Mouse (Mus musculus) NIH3T3 (cell line): Measurements from ENCODE around the gene Sprr2d.

Experiments
- DNase-seq: peaks from one replicate; pipeline ENCODE4 v3.0.0-alpha.2; 2012; ENCODE audit warnings: low read depth

The Sprr2d gene

DNA sequence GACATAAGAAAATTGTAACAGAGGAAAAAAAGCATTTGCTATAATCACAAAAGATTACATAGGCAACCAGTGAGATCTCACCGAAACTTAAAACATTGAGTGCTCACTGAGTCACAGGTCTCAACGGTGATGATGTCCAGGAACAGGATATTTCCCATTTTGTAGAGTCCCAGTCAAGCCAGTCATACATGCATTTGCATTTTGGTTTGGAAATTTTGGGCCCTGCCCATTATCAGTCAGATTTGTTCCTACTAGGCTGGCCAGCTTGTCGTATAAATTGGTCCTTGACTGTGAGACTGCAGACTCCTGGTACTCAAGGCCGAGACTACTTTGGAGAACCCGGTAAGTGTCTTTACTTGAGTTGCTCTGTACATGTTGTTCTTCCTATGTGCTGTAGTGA lies at the start of gene Sprr2d:
TSS of gene Sprr2d (plus strand) at position 301 of the 400 bp plus-strand sequence.
- no peak for DNase-seq

GRCm38 (mm10) chr3:92307406-92307805 lies 31.5 kb upstream of the Sprr2d start:
- DNase-seq, result no peak

GRCm38 (mm10) chr3:92316320-92316719 lies 22.6 kb upstream of the Sprr2d start, which contains the start of gene Sprr2b:
TSS of gene Sprr2b (plus strand) at chr3:92316620.
- no peak for DNase-seq

DNA sequence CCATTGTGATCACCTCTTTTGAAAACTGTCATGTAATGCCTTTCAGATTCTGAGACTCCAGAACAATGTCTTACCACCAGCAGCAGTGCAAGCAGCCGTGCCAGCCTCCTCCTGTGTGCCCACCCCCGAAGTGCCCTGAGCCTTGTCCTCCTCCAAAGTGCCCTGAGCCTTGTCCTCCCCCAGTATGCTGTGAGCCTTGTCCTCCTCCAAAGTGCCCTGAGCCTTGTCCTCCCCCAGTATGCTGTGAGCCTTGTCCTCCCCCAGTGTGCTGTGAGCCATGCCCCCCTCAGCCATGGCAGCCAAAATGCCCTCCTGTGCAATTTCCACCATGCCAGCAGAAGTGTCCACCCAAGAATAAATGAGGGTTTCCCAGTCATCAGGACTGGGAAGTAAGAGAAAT lies 21.6 kb upstream of the Sprr2d start:
- no peak for DNase-seq

DNA sequence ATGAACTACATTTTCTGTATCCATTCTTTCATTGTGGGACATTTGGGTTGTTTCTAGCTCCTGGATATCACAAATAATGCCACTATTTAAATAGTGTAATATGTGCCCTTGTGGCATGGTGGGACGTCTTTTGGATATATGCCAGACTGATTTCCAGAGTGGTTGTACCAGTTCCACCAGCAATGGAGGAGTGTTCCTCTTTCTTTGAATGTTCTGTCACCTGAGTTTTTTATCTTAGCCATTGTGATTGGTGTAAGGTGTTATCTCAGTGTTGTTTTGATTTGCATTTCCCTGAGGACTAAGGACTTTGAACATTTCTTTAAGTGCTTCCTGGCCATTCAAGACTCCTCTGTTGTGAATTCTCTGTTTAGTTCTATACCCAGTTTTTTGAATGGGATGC lies 2.7 kb upstream of the Sprr2d start:
- no peak for DNase-seq

DNA sequence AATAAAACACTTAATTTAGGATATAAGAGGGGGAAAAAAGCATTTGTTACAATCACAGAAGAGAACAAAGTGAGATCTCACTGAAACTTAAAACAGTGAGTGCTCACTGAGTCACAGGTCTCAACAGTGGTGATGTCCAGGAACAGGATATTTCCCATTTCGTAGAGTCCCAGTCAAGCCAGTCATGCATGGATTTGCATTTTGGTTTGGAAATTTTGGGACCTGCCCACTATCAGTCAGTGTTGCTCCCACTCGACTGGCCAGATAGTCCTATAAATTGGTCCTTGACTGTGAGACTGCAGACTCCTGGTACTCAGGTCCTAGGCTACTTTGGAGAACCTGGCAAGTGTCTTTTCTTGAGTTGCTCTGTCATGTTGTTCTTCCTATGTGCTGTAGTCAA lies 12.9 kb downstream of the Sprr2d start, which contains the start of gene Sprr2e:
TSS of gene Sprr2e (plus strand) at position 301 of the 400 bp plus-strand sequence.
- DNase-seq, result no peak

DNA sequence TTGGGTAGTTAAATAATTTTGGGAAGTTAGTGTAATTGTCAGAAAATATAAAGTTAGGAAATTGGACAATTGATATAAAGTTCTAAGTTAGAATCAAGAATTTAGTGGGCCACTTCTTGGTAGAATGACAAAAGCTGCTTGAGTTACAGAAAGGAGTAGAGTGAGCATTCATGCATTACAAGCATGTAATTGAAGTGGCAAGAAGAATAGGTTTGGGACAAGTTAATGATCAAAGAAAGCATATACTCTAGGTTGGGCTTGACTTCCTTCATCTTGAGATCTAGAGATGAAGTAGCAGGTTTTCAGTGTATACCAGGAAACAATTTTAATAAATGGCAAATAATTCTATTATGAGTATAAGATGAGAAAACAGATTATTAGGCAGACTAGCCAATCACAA lies 22.7 kb downstream of the Sprr2d start:
- DNase-seq, result no peak

GRCm38 (mm10) chr3:92364887-92365286 lies 25.9 kb downstream of the Sprr2d start, which contains the start of gene Sprr2f:
TSS of gene Sprr2f (plus strand) at chr3:92365187.
- no peak for DNase-seq

DNA sequence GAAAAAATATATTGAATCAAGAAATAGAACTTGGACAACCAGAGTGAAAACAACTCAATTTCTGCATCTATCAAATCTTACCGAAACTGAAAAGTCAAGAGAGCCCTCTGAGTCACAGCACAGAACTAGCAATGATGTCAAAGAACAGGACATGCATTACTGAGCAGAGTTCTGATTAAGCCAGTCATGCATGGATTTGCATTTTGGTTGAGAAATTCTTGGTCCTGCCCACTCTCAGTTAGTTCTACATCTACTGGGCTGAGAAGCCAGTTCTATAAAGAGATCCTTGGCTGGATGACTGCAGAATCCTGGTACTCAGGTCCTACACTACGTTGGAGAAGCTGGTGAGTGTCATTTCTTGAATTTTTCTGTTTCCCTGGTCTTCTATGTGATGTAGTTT lies 34.7 kb downstream of the Sprr2d start:
- no peak for DNase-seq

DNA sequence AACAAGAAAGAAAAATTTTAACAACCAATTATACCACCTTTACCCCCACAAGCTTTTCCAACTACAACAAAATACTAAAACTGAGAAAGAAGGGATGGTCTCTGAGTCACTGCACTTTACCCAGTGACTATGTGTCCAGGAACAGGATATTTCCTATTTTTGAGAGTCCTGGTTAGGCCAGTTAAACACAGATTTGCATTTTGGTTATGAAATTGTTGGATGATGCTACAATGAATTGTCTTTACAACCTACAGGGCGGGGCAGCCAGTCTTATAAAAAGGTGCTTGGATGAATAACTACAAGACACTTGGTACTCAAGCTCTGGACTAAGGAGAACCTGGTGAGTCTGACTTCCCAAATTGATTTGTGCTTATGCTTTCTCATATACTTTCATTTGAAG lies 46.4 kb downstream of the Sprr2d start, which contains the start of gene Sprr2h:
TSS of gene Sprr2h (plus strand) at position 301 of the 400 bp plus-strand sequence.
- DNase-seq, result no peak
